Mouse (Mus musculus) cerebellum, adult 2 months (tissue): Measurements from ENCODE around the gene Ncoa1. TPM values are rescaled to one million over a fixed set of nuclear protein-coding genes. Genes with fewer than 3 reads are reported as not detected.
A peak's percentile ranks its signal among the peaks of the same experiment; 100 is the strongest.

ENCODE experiments used
- DNase-seq, 2 experiments: peaks; one replicate each; pipeline ENCODE4 v3.0.0; 2021
- H3K27ac ChIP-seq: fragments of 200-500 bp; 2 replicates; pipeline ENCODE4 v1.5.1; 2012; ENCODE audit warnings: low read length, control low read depth, inconsistent platforms; ENCODE audit not compliant: insufficient read depth
- H3K27me3 ChIP-seq: fragments of 200-500 bp; 2 replicates; pipeline ENCODE4 v1.6.1; 2012; ENCODE audit warnings: inconsistent platforms, mild to moderate bottlenecking, low read length, moderate library complexity; ENCODE audit not compliant: control insufficient read depth, insufficient read depth
- H3K4me1 ChIP-seq: fragments of 200-500 bp; 2 replicates; pipeline ENCODE4 v1.6.1; 2011; ENCODE audit warnings: low read length; ENCODE audit not compliant: control insufficient read depth, insufficient read depth
- H3K4me3 ChIP-seq: fragments of 200-500 bp; replicated peaks from 2 replicates; pipeline ENCODE3; 2011; ENCODE audit warnings: mild to moderate bottlenecking, low read depth, low read length, control low read depth; ENCODE audit not compliant: insufficient read depth
- CTCF ChIP-seq: fragments of 200-500 bp; IDR thresholded peaks from 2 replicates; pipeline ENCODE4 v1.5.1; 2011; ENCODE audit warnings: low read depth, mild to moderate bottlenecking, control low read depth, low read length, moderate library complexity, borderline replicate concordance; ENCODE audit not compliant: insufficient read depth
- POLR2A ChIP-seq: fragments of 200-500 bp; IDR thresholded peaks from 2 replicates; pipeline ENCODE4 v1.6.1; 2011; ENCODE audit warnings: low read length, control low read depth, borderline replicate concordance; ENCODE audit not compliant: insufficient read depth
- WGBS: fragments of 180-500 bp; shearing (Covaris S2); methylation state at CpG from one replicate; pipeline ENCODE4 v1.1.7; 2018; 5-methylcytosine and 5-hydroxymethylcytosine counted together
- polyA plus RNA-seq: library from polyadenylated mRNA; depleted of rRNA; stranded (reverse); fragments of >200 nt; gene quantifications from 2 replicates; pipeline ENCODE4 v1.2.3, GENCODE M21; 2012

Ncoa1 gene
- polyA plus RNA-seq, 1 experiment = 60.6 TPM

- H3K27me3 ChIP-seq = no peaks in the 10 kb centered on the region
- H3K4me3 ChIP-seq = no peak overlapping the region
- TF ChIP-seq POLR2A = no peak
- no peak for TF ChIP-seq CTCF
- WGBS = 92% methylated on average over 15 of the region's 15 CpGs
- peaks cover 4% of the 10 kb centered on the region; the same call in 1 of the 2 replicates for H3K4me1 ChIP-seq
- no peak for DNase-seq
- no peak overlapping the region for H3K27ac ChIP-seq
Observed at GRCm38 (mm10) chr12:4237481-4237880, 239.5 kb downstream of the Ncoa1 start.

- WGBS = under 1% methylated on average over 50 of the region's 50 CpGs
- TF ChIP-seq CTCF (no peak), POLR2A (peak; percentile 77)
- peak within 1 kb of the TSS; percentile 97 for H3K27ac ChIP-seq
- H3K4me1 ChIP-seq = peaks cover 4% of the 10 kb centered on the region; the same call in 1 of the 2 replicates
- no peaks in the 10 kb centered on the region for H3K27me3 ChIP-seq
- DNase-seq = peak; percentile 97 to 98
- H3K4me3 ChIP-seq = peak within 1 kb of the TSS; percentile 88
Observed at GRCm38 (mm10) chr12:4233572-4234508, 243.1 kb downstream of the Ncoa1 start, which contains the start of the genes Ptrhd1 and Cenpo. Ptrhd1 (plus strand) TSS chr12:4234027. Cenpo (minus strand) TSS chr12:4234294.

- WGBS = 35% methylated on average over 4 of the region's 4 CpGs
- DNase-seq = no peak
Observed at GRCm38 (mm10) chr12:4232777-4233176, 244.2 kb downstream of the Ncoa1 start.

GRCm38 (mm10) chr12:4230156-4230555 lies 246.8 kb downstream of the Ncoa1 start:
- 92% methylated on average over 7 of the region's 7 CpGs for WGBS
- no peak for TF ChIP-seq CTCF
- TF ChIP-seq POLR2A = no peak

More at GRCm38 (mm10) chr12:4232777-4233176, 244.2 kb downstream of the Ncoa1 start:
- no peak for TF ChIP-seq POLR2A
- no peak for TF ChIP-seq CTCF
- Histone ChIP-seq H3K4me1 (peaks cover 4% of the 10 kb centered on the region; the same call in 1 of the 2 replicates), H3K27me3 (no peaks in the 10 kb centered on the region), H3K4me3 (no peak overlapping the region), H3K27ac (no peak overlapping the region)

GRCm38 (mm10) chr12:4212908-4213307 lies 264.1 kb downstream of the Ncoa1 start:
- H3K4me3 ChIP-seq = no peak overlapping the region
- DNase-seq = no peak
- no peak overlapping the region for H3K27ac ChIP-seq
- 61% methylated on average over 8 of the region's 8 CpGs for WGBS
- no peaks in the 10 kb centered on the region for H3K4me1 ChIP-seq
- H3K27me3 ChIP-seq = no peaks in the 10 kb centered on the region
- TF ChIP-seq CTCF = no peak
- TF ChIP-seq POLR2A = no peak

More at GRCm38 (mm10) chr12:4230156-4230555, 246.8 kb downstream of the Ncoa1 start:
- Histone ChIP-seq H3K4me1 (peaks cover 4% of the 10 kb centered on the region; the same call in 1 of the 2 replicates), H3K4me3 (no peak overlapping the region), H3K27me3 (no peaks in the 10 kb centered on the region), H3K27ac (no peak overlapping the region)
- no peak for DNase-seq

GRCm38 (mm10) chr12:4211174-4211573 lies 265.8 kb downstream of the Ncoa1 start:
- H3K4me3 ChIP-seq = no peak overlapping the region
- TF ChIP-seq POLR2A (no peak), CTCF (no peak)
- no peak overlapping the region for H3K27ac ChIP-seq
- 86% methylated on average over 9 of the region's 9 CpGs for WGBS
- DNase-seq = no peak
- no peaks in the 10 kb centered on the region for H3K4me1 ChIP-seq
- H3K27me3 ChIP-seq = no peaks in the 10 kb centered on the region

- DNase-seq = no peak
- H3K27me3 ChIP-seq = no peaks in the 10 kb centered on the region
- no peak overlapping the region for H3K27ac ChIP-seq
- H3K4me3 ChIP-seq = no peak overlapping the region
- WGBS = 96% methylated on average over 9 of the region's 9 CpGs
- H3K4me1 ChIP-seq = no peaks in the 10 kb centered on the region
- TF ChIP-seq POLR2A (no peak), CTCF (no peak)
Observed at GRCm38 (mm10) chr12:4209196-4209595, 267.8 kb downstream of the Ncoa1 start.

GRCm38 (mm10) chr12:4208405-4209133 lies 268.4 kb downstream of the Ncoa1 start:
- TF ChIP-seq POLR2A (no peak), CTCF (peak; percentile 59; the same call in 1 of the 2 replicates)
- Histone ChIP-seq H3K27me3 (no peaks in the 10 kb centered on the region), H3K27ac (no peak overlapping the region), H3K4me1 (no peaks in the 10 kb centered on the region), H3K4me3 (no peak overlapping the region)
- DNase-seq = peak; percentile 55 to 65
- 70% methylated on average over 15 of the region's 15 CpGs for WGBS
